Mouse (Mus musculus): ENCODE data around the gene Gtf3c1. TPM values are rescaled to one million over a fixed set of nuclear protein-coding genes. Genes with fewer than 3 reads are reported as not detected.

The Gtf3c1 gene
- polyA plus RNA-seq, 1 experiment: 92.7 TPM

GRCm38 (mm10) chr7:125746621-125747315 is 39.2 kb upstream of the Gtf3c1 start:
- H3K9ac ChIP-seq (ENCODE audit: low read depth, poor library complexity, severe bottlenecking): no peak overlapping the region
- no peaks in the 10 kb centered on the region for H3K27me3 ChIP-seq (ENCODE audit: control insufficient read depth, insufficient read depth, low read length, poor library complexity, severe bottlenecking)
- H3K9me3 ChIP-seq (replicated peaks; ENCODE audit: control insufficient read depth, insufficient read depth, low read length, poor library complexity, severe bottlenecking): no peaks in the 10 kb centered on the region
- H3K36me3 ChIP-seq (ENCODE audit: control insufficient read depth, insufficient read depth, low read length, poor library complexity, severe bottlenecking): no peaks in the 10 kb centered on the region
- no peak for TF ChIP-seq POLR2A (IDR thresholded peaks at IDR 0.05; ENCODE audit: insufficient read depth, low read length)
- no peak for TF ChIP-seq EP300 (IDR thresholded peaks at IDR 0.05; ENCODE audit: insufficient read depth, low read depth, low read length)
- H3K4me3 ChIP-seq (ENCODE audit: low read depth, low read length): no peak overlapping the region
- peaks cover 2% of the 10 kb centered on the region for H3K4me1 ChIP-seq (ENCODE audit: control insufficient read depth, insufficient read depth, low read length)
- H3K27ac ChIP-seq (ENCODE audit: insufficient read depth, low read length): no peak overlapping the region

GRCm38 (mm10) chr7:125744774-125745173 is 37.2 kb upstream of the Gtf3c1 start:
- no peaks in the 10 kb centered on the region for H3K36me3 ChIP-seq (ENCODE audit: control insufficient read depth, insufficient read depth, low read length, poor library complexity, severe bottlenecking)
- peaks cover 2% of the 10 kb centered on the region for H3K4me1 ChIP-seq (ENCODE audit: control insufficient read depth, insufficient read depth, low read length)
- H3K4me3 ChIP-seq (ENCODE audit: low read depth, low read length): no peak overlapping the region
- H3K9me3 ChIP-seq (replicated peaks; ENCODE audit: control insufficient read depth, insufficient read depth, low read length, poor library complexity, severe bottlenecking): no peaks in the 10 kb centered on the region
- no peaks in the 10 kb centered on the region for H3K27me3 ChIP-seq (ENCODE audit: control insufficient read depth, insufficient read depth, low read length, poor library complexity, severe bottlenecking)
- no peak for TF ChIP-seq CTCF (IDR thresholded peaks at IDR 0.05; ENCODE audit: low read depth, low read length)
- no peak for TF ChIP-seq EP300 (IDR thresholded peaks at IDR 0.05; ENCODE audit: insufficient read depth, low read depth, low read length)
- H3K9ac ChIP-seq (ENCODE audit: low read depth, poor library complexity, severe bottlenecking): no peak overlapping the region
- H3K27ac ChIP-seq (ENCODE audit: insufficient read depth, low read length): no peak overlapping the region

- no peaks in the 10 kb centered on the region for H3K9me3 ChIP-seq (replicated peaks; ENCODE audit: control insufficient read depth, insufficient read depth, low read length, poor library complexity, severe bottlenecking)
- no peak overlapping the region for H3K9ac ChIP-seq (ENCODE audit: low read depth, poor library complexity, severe bottlenecking)
These were observed 33.7 kb upstream of the Gtf3c1 start for GRCm38 (mm10) chr7:125741271-125741703.

GRCm38 (mm10) chr7:125740521-125740920 is 32.9 kb upstream of the Gtf3c1 start:
- no peak overlapping the region for H3K27ac ChIP-seq (ENCODE audit: insufficient read depth, low read length)
- no peak overlapping the region for H3K4me3 ChIP-seq (ENCODE audit: low read depth, low read length)
- no peak overlapping the region for H3K9ac ChIP-seq (ENCODE audit: low read depth, poor library complexity, severe bottlenecking)
- no peaks in the 10 kb centered on the region for H3K27me3 ChIP-seq (ENCODE audit: control insufficient read depth, insufficient read depth, low read length, poor library complexity, severe bottlenecking)
- H3K9me3 ChIP-seq (replicated peaks; ENCODE audit: control insufficient read depth, insufficient read depth, low read length, poor library complexity, severe bottlenecking): no peaks in the 10 kb centered on the region
- no peaks in the 10 kb centered on the region for H3K4me1 ChIP-seq (ENCODE audit: control insufficient read depth, insufficient read depth, low read length)
- TF ChIP-seq CTCF (IDR thresholded peaks at IDR 0.05; ENCODE audit: low read depth, low read length) (no peak), POLR2A (IDR thresholded peaks at IDR 0.05; ENCODE audit: insufficient read depth, low read length) (no peak), EP300 (IDR thresholded peaks at IDR 0.05; ENCODE audit: insufficient read depth, low read depth, low read length) (no peak)
- no peaks in the 10 kb centered on the region for H3K36me3 ChIP-seq (ENCODE audit: control insufficient read depth, insufficient read depth, low read length, poor library complexity, severe bottlenecking)

More at GRCm38 (mm10) chr7:125741271-125741703, 33.7 kb upstream of the Gtf3c1 start:
- Histone ChIP-seq H3K4me1 (ENCODE audit: control insufficient read depth, insufficient read depth, low read length) (no peaks in the 10 kb centered on the region), H3K36me3 (ENCODE audit: control insufficient read depth, insufficient read depth, low read length, poor library complexity, severe bottlenecking) (no peaks in the 10 kb centered on the region), H3K4me3 (ENCODE audit: low read depth, low read length) (no peak overlapping the region), H3K27ac (ENCODE audit: insufficient read depth, low read length) (no peak overlapping the region), H3K27me3 (ENCODE audit: control insufficient read depth, insufficient read depth, low read length, poor library complexity, severe bottlenecking) (no peaks in the 10 kb centered on the region)
- TF ChIP-seq EP300 (IDR thresholded peaks at IDR 0.05; ENCODE audit: insufficient read depth, low read depth, low read length) (no peak), POLR2A (IDR thresholded peaks at IDR 0.05; ENCODE audit: insufficient read depth, low read length) (no peak), CTCF (IDR thresholded peaks at IDR 0.05; ENCODE audit: low read depth, low read length) (no peak)

GRCm38 (mm10) chr7:125736366-125737015 is 28.9 kb upstream of the Gtf3c1 start:
- H3K27me3 ChIP-seq (ENCODE audit: control insufficient read depth, insufficient read depth, low read length, poor library complexity, severe bottlenecking): no peaks in the 10 kb centered on the region
- H3K27ac ChIP-seq (ENCODE audit: insufficient read depth, low read length): no peak overlapping the region
- H3K9me3 ChIP-seq (replicated peaks; ENCODE audit: control insufficient read depth, insufficient read depth, low read length, poor library complexity, severe bottlenecking): no peaks in the 10 kb centered on the region
- no peak overlapping the region for H3K9ac ChIP-seq (ENCODE audit: low read depth, poor library complexity, severe bottlenecking)
- no peaks in the 10 kb centered on the region for H3K4me1 ChIP-seq (ENCODE audit: control insufficient read depth, insufficient read depth, low read length)
- TF ChIP-seq CTCF (IDR thresholded peaks at IDR 0.05; ENCODE audit: low read depth, low read length) (no peak), POLR2A (IDR thresholded peaks at IDR 0.05; ENCODE audit: insufficient read depth, low read length) (no peak), EP300 (IDR thresholded peaks at IDR 0.05; ENCODE audit: insufficient read depth, low read depth, low read length) (no peak)
- H3K36me3 ChIP-seq (ENCODE audit: control insufficient read depth, insufficient read depth, low read length, poor library complexity, severe bottlenecking): no peaks in the 10 kb centered on the region
- H3K4me3 ChIP-seq (ENCODE audit: low read depth, low read length): no peak overlapping the region

- TF ChIP-seq POLR2A (IDR thresholded peaks at IDR 0.05; ENCODE audit: insufficient read depth, low read length) (no peak), EP300 (IDR thresholded peaks at IDR 0.05; ENCODE audit: insufficient read depth, low read depth, low read length) (no peak), CTCF (IDR thresholded peaks at IDR 0.05; ENCODE audit: low read depth, low read length) (no peak)
- Histone ChIP-seq H3K9me3 (replicated peaks; ENCODE audit: control insufficient read depth, insufficient read depth, low read length, poor library complexity, severe bottlenecking) (no peaks in the 10 kb centered on the region), H3K36me3 (ENCODE audit: control insufficient read depth, insufficient read depth, low read length, poor library complexity, severe bottlenecking) (no peaks in the 10 kb centered on the region)
These were observed 26.2 kb upstream of the Gtf3c1 start for GRCm38 (mm10) chr7:125733791-125734190.

More at GRCm38 (mm10) chr7:125733791-125734190, 26.2 kb upstream of the Gtf3c1 start:
- Histone ChIP-seq H3K9ac (ENCODE audit: low read depth, poor library complexity, severe bottlenecking) (no peak overlapping the region), H3K4me3 (ENCODE audit: low read depth, low read length) (no peak overlapping the region), H3K27me3 (ENCODE audit: control insufficient read depth, insufficient read depth, low read length, poor library complexity, severe bottlenecking) (no peaks in the 10 kb centered on the region), H3K4me1 (ENCODE audit: control insufficient read depth, insufficient read depth, low read length) (no peaks in the 10 kb centered on the region), H3K27ac (ENCODE audit: insufficient read depth, low read length) (no peak overlapping the region)

Measured in ES-Bruce4 (cell line).